Mouse (Mus musculus): ENCODE results near the gene Mylk3.

DNA sequence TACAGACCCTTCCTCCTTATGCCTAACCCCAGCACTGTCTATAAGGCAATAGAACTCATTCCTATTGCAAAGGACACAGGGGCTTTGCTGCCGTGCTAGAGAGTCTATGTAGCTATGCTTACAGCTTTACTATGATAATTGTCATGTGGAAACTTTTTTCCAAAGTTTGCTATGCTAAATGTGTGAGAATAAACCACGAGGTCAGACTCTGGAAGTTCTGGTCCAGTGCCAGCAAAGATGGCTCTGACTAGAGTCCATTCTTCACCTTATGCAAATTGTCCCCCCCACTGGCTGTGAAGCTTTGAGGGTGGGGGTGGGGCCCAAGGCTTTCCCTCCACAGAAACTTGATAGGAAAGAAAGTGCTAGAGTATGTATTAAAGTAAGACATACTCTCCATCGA, 9.6 kb downstream of the Mylk3 start:
- TF ChIP-seq EP300 (IDR thresholded peaks at IDR 0.05; ENCODE audit: low read depth), result no peak
- TF ChIP-seq CTCF (IDR thresholded peaks at IDR 0.05; ENCODE audit: low read depth), result no peak
